Mouse (Mus musculus): Measurements from ENCODE around the gene Xpr1.

The Xpr1 gene

GRCm38 (mm10) chr1:155407697-155408576 lies 9.3 kb downstream of the Xpr1 start:
- in situ Hi-C loops (cut with MboI; ENCODE audit: low sequenced_read_pairs) = no loop called here

- in situ Hi-C loops (cut with MboI; ENCODE audit: low sequenced_read_pairs) = no loop called here
Measured at GRCm38 (mm10) chr1:155400056-155400455, 17.2 kb downstream of the Xpr1 start.

GRCm38 (mm10) chr1:155394829-155395228 lies 22.4 kb downstream of the Xpr1 start:
- in situ Hi-C loops (cut with MboI; ENCODE audit: low sequenced_read_pairs) = no loop called here

- in situ Hi-C loops (cut with MboI; ENCODE audit: low sequenced_read_pairs) = no loop called here
Measured at GRCm38 (mm10) chr1:155394021-155394420, 23.2 kb downstream of the Xpr1 start.

GRCm38 (mm10) chr1:155392825-155393224 lies 24.4 kb downstream of the Xpr1 start:
- in situ Hi-C loops (cut with MboI; ENCODE audit: low sequenced_read_pairs) = no loop called here

- in situ Hi-C loops (cut with MboI; ENCODE audit: low sequenced_read_pairs) = no loop called here
Measured at GRCm38 (mm10) chr1:155391537-155391936, 25.7 kb downstream of the Xpr1 start.

GRCm38 (mm10) chr1:155388418-155388817 lies 28.8 kb downstream of the Xpr1 start:
- in situ Hi-C loops (cut with MboI; ENCODE audit: low sequenced_read_pairs) = no loop called here

- in situ Hi-C loops (cut with MboI; ENCODE audit: low sequenced_read_pairs) = no loop called here
Measured at GRCm38 (mm10) chr1:155386551-155386950, 30.7 kb downstream of the Xpr1 start.

- in situ Hi-C loops (cut with MboI; ENCODE audit: low sequenced_read_pairs) = no loop called here
Measured at GRCm38 (mm10) chr1:155383319-155384302, 33.6 kb downstream of the Xpr1 start.

GRCm38 (mm10) chr1:155381931-155382330 lies 35.3 kb downstream of the Xpr1 start:
- in situ Hi-C loops (cut with MboI; ENCODE audit: low sequenced_read_pairs) = no loop called here

- in situ Hi-C loops (cut with MboI; ENCODE audit: low sequenced_read_pairs) = no loop called here
Measured at GRCm38 (mm10) chr1:155379289-155379688, 37.9 kb downstream of the Xpr1 start.

GRCm38 (mm10) chr1:155372821-155373220 lies 44.4 kb downstream of the Xpr1 start:
- in situ Hi-C loops (cut with MboI; ENCODE audit: low sequenced_read_pairs) = no loop called here

GRCm38 (mm10) chr1:155370075-155370658 lies 47.0 kb downstream of the Xpr1 start:
- in situ Hi-C loops (cut with MboI; ENCODE audit: low sequenced_read_pairs) = no loop called here

GRCm38 (mm10) chr1:155366366-155366765 lies 50.8 kb downstream of the Xpr1 start:
- in situ Hi-C loops (cut with MboI; ENCODE audit: low sequenced_read_pairs) = no loop called here

- in situ Hi-C loops (cut with MboI; ENCODE audit: low sequenced_read_pairs) = no loop called here
Measured at GRCm38 (mm10) chr1:155361502-155362126, 55.6 kb downstream of the Xpr1 start.

- in situ Hi-C loops (cut with MboI; ENCODE audit: low sequenced_read_pairs) = no loop called here
Measured at GRCm38 (mm10) chr1:155353096-155353495, 64.1 kb downstream of the Xpr1 start.

- in situ Hi-C loops (cut with MboI; ENCODE audit: low sequenced_read_pairs) = no loop called here
Measured at GRCm38 (mm10) chr1:155351527-155351926, 65.7 kb downstream of the Xpr1 start.

- in situ Hi-C loops (cut with MboI; ENCODE audit: low sequenced_read_pairs) = no loop called here
Measured at GRCm38 (mm10) chr1:155348491-155348890, 68.7 kb downstream of the Xpr1 start.

- in situ Hi-C loops (cut with MboI; ENCODE audit: low sequenced_read_pairs) = no loop called here
Measured at GRCm38 (mm10) chr1:155347339-155347738, 69.9 kb downstream of the Xpr1 start.

- in situ Hi-C loops (cut with MboI; ENCODE audit: low sequenced_read_pairs) = no loop called here
Measured at GRCm38 (mm10) chr1:155344019-155344418, 73.2 kb downstream of the Xpr1 start.

- in situ Hi-C loops (cut with MboI; ENCODE audit: low sequenced_read_pairs) = no loop called here
Measured at GRCm38 (mm10) chr1:155339622-155340021, 77.6 kb downstream of the Xpr1 start.
